Mouse (Mus musculus): ENCODE results near the gene Cd180. TPM values are rescaled to one million over a fixed set of nuclear protein-coding genes. Genes with fewer than 3 reads are reported as not detected.
A peak's percentile ranks its signal among the peaks of the same experiment; 100 is the strongest.
"Not testable (repeated sequence)": the region's sequence is repeated elsewhere in the genome, so short reads cannot be mapped to it uniquely, and the experiment has no call there.

Gene Cd180
- polyA plus RNA-seq, 1 experiment from 2014 or later: 0.49 TPM

DNA sequence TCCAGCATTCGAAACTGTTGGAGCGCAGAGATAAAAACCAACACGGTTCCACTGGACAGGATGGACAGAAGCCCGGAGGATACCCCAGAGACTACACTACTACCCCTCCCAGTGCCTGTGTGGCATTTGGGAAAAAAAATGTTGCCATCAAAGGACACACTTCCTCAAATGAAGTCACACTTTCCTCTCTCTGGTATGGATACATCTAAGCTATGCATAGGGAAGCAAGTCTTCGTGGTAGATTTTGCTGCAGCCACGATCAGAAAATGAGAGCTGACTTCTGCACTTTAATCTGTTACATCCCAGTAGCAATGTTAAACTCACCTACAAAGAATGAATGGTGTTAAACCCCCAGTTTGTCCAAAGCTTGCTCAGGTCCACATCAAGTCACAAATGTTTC lies 24.4 kb upstream of the Cd180 start:
- no peaks in the 10 kb centered on the region for H3K36me3 ChIP-seq (ENCODE audit: control insufficient read depth, insufficient read depth, low read length)
- H3K27ac ChIP-seq (ENCODE audit: low read depth, low read length): no peak overlapping the region
- peaks cover 9% of the 10 kb centered on the region; the same call in 1 of the 2 replicates for H3K4me1 ChIP-seq (ENCODE audit: control insufficient read depth, insufficient read depth, low read length)
- no peak overlapping the region for H3K4me2 ChIP-seq
- no peak overlapping the region for H3K4me3 ChIP-seq (ENCODE audit: low read depth, low read length)
- no peak overlapping the region for H3K9ac ChIP-seq (ENCODE audit: low read depth, low read length)
- no peak for ATAC-seq (replicated peaks; ENCODE audit: insufficient number of reproducible peaks, low FRiP score, low TSS enrichment)
- H3K27me3 ChIP-seq (ENCODE audit: control insufficient read depth, insufficient read depth, low read length): no peaks in the 10 kb centered on the region
- WGBS (ENCODE audit: insufficient replicate concordance): 70% methylated on average over 6 of the region's 6 CpGs
- H3K9me3 ChIP-seq (replicated peaks; ENCODE audit: control insufficient read depth, low read length): no peaks in the 10 kb centered on the region

GRCm38 (mm10) chr13:102669522-102670256 lies 23.7 kb upstream of the Cd180 start:
- Histone ChIP-seq H3K27me3 (ENCODE audit: control insufficient read depth, insufficient read depth, low read length) (no peaks in the 10 kb centered on the region), H3K4me3 (ENCODE audit: low read depth, low read length) (no peak overlapping the region), H3K27ac (ENCODE audit: low read depth, low read length) (no peak overlapping the region), H3K9ac (ENCODE audit: low read depth, low read length) (no peak overlapping the region), H3K4me1 (ENCODE audit: control insufficient read depth, insufficient read depth, low read length) (peaks cover 9% of the 10 kb centered on the region; the same call in 1 of the 2 replicates), H3K9me3 (replicated peaks; ENCODE audit: control insufficient read depth, low read length) (no peaks in the 10 kb centered on the region), H3K36me3 (ENCODE audit: control insufficient read depth, insufficient read depth, low read length) (no peaks in the 10 kb centered on the region), H3K4me2 (no peak overlapping the region)
- no peak for ATAC-seq (replicated peaks; ENCODE audit: insufficient number of reproducible peaks, low FRiP score, low TSS enrichment)
- 54% methylated on average over 14 of the region's 14 CpGs for WGBS (ENCODE audit: insufficient replicate concordance)

- Histone ChIP-seq H3K9ac (ENCODE audit: low read depth, low read length) (no peak overlapping the region), H3K4me3 (ENCODE audit: low read depth, low read length) (no peak overlapping the region), H3K4me2 (no peak overlapping the region), H3K36me3 (ENCODE audit: control insufficient read depth, insufficient read depth, low read length) (no peaks in the 10 kb centered on the region), H3K4me1 (ENCODE audit: control insufficient read depth, insufficient read depth, low read length) (peaks cover 9% of the 10 kb centered on the region; the same call in 1 of the 2 replicates), H3K27me3 (ENCODE audit: control insufficient read depth, insufficient read depth, low read length) (no peaks in the 10 kb centered on the region), H3K9me3 (replicated peaks; ENCODE audit: control insufficient read depth, low read length) (no peaks in the 10 kb centered on the region), H3K27ac (ENCODE audit: low read depth, low read length) (no peak overlapping the region)
- 68% methylated on average over 7 of the region's 7 CpGs for WGBS (ENCODE audit: insufficient replicate concordance)
- no peak; the same call in 1 of the 2 replicates for ATAC-seq (replicated peaks; ENCODE audit: insufficient number of reproducible peaks, low FRiP score, low TSS enrichment)
Measured at GRCm38 (mm10) chr13:102670503-102670902, 22.9 kb upstream of the Cd180 start.

DNA sequence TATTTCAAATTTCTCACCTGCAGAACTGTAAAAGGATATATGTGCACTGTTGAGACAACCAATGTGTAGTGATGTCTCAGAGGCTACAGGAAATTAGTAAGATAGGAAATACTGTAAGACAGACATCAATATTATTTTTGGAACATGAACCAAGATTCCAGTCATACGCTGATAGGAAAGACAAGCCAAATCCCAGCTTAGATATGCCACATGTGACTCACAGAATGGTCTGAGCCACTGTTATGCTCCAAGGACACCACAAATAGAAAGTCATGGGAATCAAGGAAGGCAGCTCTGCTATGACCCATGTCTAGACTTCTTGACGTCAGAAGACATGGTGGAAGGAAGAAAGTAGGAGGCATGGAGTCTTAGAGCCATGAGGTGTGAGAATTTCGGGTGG lies 19.3 kb upstream of the Cd180 start:
- ATAC-seq (replicated peaks; ENCODE audit: insufficient number of reproducible peaks, low FRiP score, low TSS enrichment): no peak

GRCm38 (mm10) chr13:102677602-102678001 lies 15.8 kb upstream of the Cd180 start:
- H3K4me2 ChIP-seq; H3K4me3 ChIP-seq (ENCODE audit: low read depth, low read length); H3K4me1 ChIP-seq (ENCODE audit: control insufficient read depth, insufficient read depth, low read length); ATAC-seq (replicated peaks; ENCODE audit: insufficient number of reproducible peaks, low FRiP score, low TSS enrichment); H3K36me3 ChIP-seq (ENCODE audit: control insufficient read depth, insufficient read depth, low read length); H3K27me3 ChIP-seq (ENCODE audit: control insufficient read depth, insufficient read depth, low read length); H3K27ac ChIP-seq (ENCODE audit: low read depth, low read length); H3K9ac ChIP-seq (ENCODE audit: low read depth, low read length); H3K9me3 ChIP-seq (replicated peaks; ENCODE audit: control insufficient read depth, low read length): not testable (repeated sequence)
- WGBS (ENCODE audit: insufficient replicate concordance): 71% methylated on average over 4 of the region's 4 CpGs

More for the DNA sequence above, 19.3 kb upstream of the Cd180 start:
- WGBS (ENCODE audit: insufficient replicate concordance): 73% methylated on average over 3 of the region's 3 CpGs
- Histone ChIP-seq H3K27me3 (ENCODE audit: control insufficient read depth, insufficient read depth, low read length) (no peaks in the 10 kb centered on the region), H3K36me3 (ENCODE audit: control insufficient read depth, insufficient read depth, low read length) (no peaks in the 10 kb centered on the region), H3K9me3 (replicated peaks; ENCODE audit: control insufficient read depth, low read length) (no peaks in the 10 kb centered on the region), H3K9ac (ENCODE audit: low read depth, low read length) (no peak overlapping the region), H3K4me3 (ENCODE audit: low read depth, low read length) (no peak overlapping the region), H3K27ac (ENCODE audit: low read depth, low read length) (no peak overlapping the region), H3K4me1 (ENCODE audit: control insufficient read depth, insufficient read depth, low read length) (peaks cover 9% of the 10 kb centered on the region; the same call in 1 of the 2 replicates), H3K4me2 (no peak overlapping the region)

GRCm38 (mm10) chr13:102678482-102678881 lies 14.9 kb upstream of the Cd180 start:
- Histone ChIP-seq H3K4me1 (ENCODE audit: control insufficient read depth, insufficient read depth, low read length) (no peaks in the 10 kb centered on the region), H3K27ac (ENCODE audit: low read depth, low read length) (no peak overlapping the region), H3K27me3 (ENCODE audit: control insufficient read depth, insufficient read depth, low read length) (no peaks in the 10 kb centered on the region), H3K4me2 (no peak overlapping the region), H3K4me3 (ENCODE audit: low read depth, low read length) (no peak overlapping the region), H3K9ac (ENCODE audit: low read depth, low read length) (no peak overlapping the region), H3K9me3 (replicated peaks; ENCODE audit: control insufficient read depth, low read length) (no peaks in the 10 kb centered on the region), H3K36me3 (ENCODE audit: control insufficient read depth, insufficient read depth, low read length) (no peaks in the 10 kb centered on the region)
- ATAC-seq (replicated peaks; ENCODE audit: insufficient number of reproducible peaks, low FRiP score, low TSS enrichment): peak; percentile 52; the same call in 1 of the 2 replicates
- 6% methylated on average over 2 of the region's 2 CpGs for WGBS (ENCODE audit: insufficient replicate concordance)

- Histone ChIP-seq H3K4me2 (no peak overlapping the region), H3K9me3 (replicated peaks; ENCODE audit: control insufficient read depth, low read length) (no peaks in the 10 kb centered on the region), H3K4me3 (ENCODE audit: low read depth, low read length) (no peak overlapping the region), H3K36me3 (ENCODE audit: control insufficient read depth, insufficient read depth, low read length) (no peaks in the 10 kb centered on the region), H3K9ac (ENCODE audit: low read depth, low read length) (no peak overlapping the region), H3K4me1 (ENCODE audit: control insufficient read depth, insufficient read depth, low read length) (no peaks in the 10 kb centered on the region), H3K27ac (ENCODE audit: low read depth, low read length) (no peak overlapping the region), H3K27me3 (ENCODE audit: control insufficient read depth, insufficient read depth, low read length) (no peaks in the 10 kb centered on the region)
- ATAC-seq (replicated peaks; ENCODE audit: insufficient number of reproducible peaks, low FRiP score, low TSS enrichment): no peak
- 66% methylated on average over 4 of the region's 4 CpGs for WGBS (ENCODE audit: insufficient replicate concordance)
Measured at GRCm38 (mm10) chr13:102684890-102685289, 8.5 kb upstream of the Cd180 start.

DNA sequence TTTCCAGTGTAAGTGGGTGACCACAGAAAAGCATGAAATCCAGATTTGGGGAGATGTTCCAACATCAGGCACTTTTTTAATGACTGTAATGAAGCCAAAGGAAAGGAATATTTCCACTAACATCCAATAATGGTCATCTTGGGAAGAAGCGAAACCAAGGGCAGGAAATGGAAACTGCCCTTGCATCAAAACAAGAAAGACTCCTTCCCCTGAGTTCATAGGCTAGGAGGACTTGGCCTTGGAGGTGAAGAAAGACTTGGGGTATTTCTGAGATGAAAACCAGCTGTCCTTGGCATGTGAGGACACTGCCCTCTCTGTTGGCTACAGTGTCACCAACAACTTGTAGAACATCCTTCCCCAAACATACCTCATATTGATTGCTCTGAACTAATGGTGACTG lies 5.2 kb upstream of the Cd180 start:
- no peaks in the 10 kb centered on the region for H3K27me3 ChIP-seq (ENCODE audit: control insufficient read depth, insufficient read depth, low read length)
- WGBS (ENCODE audit: insufficient replicate concordance): 90% methylated on average over 1 of the region's 1 CpGs
- ATAC-seq (replicated peaks; ENCODE audit: insufficient number of reproducible peaks, low FRiP score, low TSS enrichment): no peak
- H3K9ac ChIP-seq (ENCODE audit: low read depth, low read length): no peak overlapping the region
- no peaks in the 10 kb centered on the region for H3K36me3 ChIP-seq (ENCODE audit: control insufficient read depth, insufficient read depth, low read length)
- H3K4me2 ChIP-seq: no peak overlapping the region
- H3K4me3 ChIP-seq (ENCODE audit: low read depth, low read length): no peak overlapping the region
- H3K9me3 ChIP-seq (replicated peaks; ENCODE audit: control insufficient read depth, low read length): no peaks in the 10 kb centered on the region
- H3K4me1 ChIP-seq (ENCODE audit: control insufficient read depth, insufficient read depth, low read length): no peaks in the 10 kb centered on the region
- H3K27ac ChIP-seq (ENCODE audit: low read depth, low read length): no peak overlapping the region

Data from heart, embryonic 11.5 days (tissue).